Mouse (Mus musculus) olfactory bulb, adult 2 months (tissue): ENCODE results near the gene March8.

ENCODE experiments used
- CTCF ChIP-seq: fragments of 200-500 bp; IDR thresholded peaks from 2 replicates; pipeline ENCODE4 v1.5.1; 2012; ENCODE audit warnings: low read depth, mild to moderate bottlenecking, low read length, moderate library complexity; ENCODE audit not compliant: insufficient read depth
- POLR2A ChIP-seq: fragments of 200-500 bp; IDR thresholded peaks from 2 replicates; pipeline ENCODE4 v1.6.1; 2012; ENCODE audit warnings: mild to moderate bottlenecking, low read depth, low read length, moderate library complexity; ENCODE audit not compliant: insufficient read depth

DNA sequence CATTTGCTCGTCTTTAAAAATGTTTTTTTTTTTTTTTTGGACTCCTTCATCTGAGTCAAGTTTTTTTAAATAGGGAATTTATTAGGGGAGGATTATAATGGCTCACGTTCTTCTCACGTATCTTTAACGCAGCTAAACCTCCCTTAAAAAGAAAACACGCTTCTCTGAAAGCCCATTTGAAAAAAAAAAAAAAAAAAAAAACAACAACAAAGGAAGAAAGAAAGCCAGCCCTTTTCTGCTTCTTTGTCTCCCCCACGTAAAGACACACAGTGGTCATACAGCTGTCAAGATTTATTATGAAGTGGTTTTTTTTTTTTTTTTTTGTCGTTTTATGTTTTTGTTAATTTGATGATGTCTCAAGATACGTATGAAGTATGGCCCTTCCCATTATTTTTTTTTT, 696 bp downstream of the March8 start:
- no peak for TF ChIP-seq POLR2A
- no peak for TF ChIP-seq CTCF
